Mouse (Mus musculus) C2C12 (cell line): Measurements from ENCODE around the gene Vps37d. TPM values are rescaled to one million over a fixed set of nuclear protein-coding genes. Genes with fewer than 3 reads are reported as not detected.

ENCODE experiments used
- H3K27me3 ChIP-seq: one replicate; pipeline ENCODE4 v1.6.1; 2011; ENCODE audit not compliant: control insufficient read depth, insufficient read depth, insufficient read length
- H3K36me3 ChIP-seq: one replicate; pipeline ENCODE4 v1.6.1; 2011; ENCODE audit not compliant: control insufficient read depth, insufficient read depth
- H3K4me3 ChIP-seq: one replicate; pipeline ENCODE4 v1.5.1; 2011; ENCODE audit warnings: mild to moderate bottlenecking, control low read depth; ENCODE audit not compliant: poor library complexity, insufficient read depth, severe bottlenecking
- H3K79me2 ChIP-seq: one replicate; pipeline ENCODE4 v1.6.1; 2011; ENCODE audit not compliant: control insufficient read depth, insufficient read depth
- H3K79me3 ChIP-seq: one replicate; pipeline ENCODE4 v1.6.1; 2011; ENCODE audit warnings: low read depth, control low read depth
- H3ac ChIP-seq: one replicate; pipeline ENCODE3; 2011; ENCODE audit warnings: low read depth; ENCODE audit not compliant: control insufficient read depth, insufficient read length
- CEBPB ChIP-seq: IDR thresholded peaks from one replicate; pipeline ENCODE4 v1.6.1; 2011; ENCODE audit warnings: low read depth, mild to moderate bottlenecking, control low read depth, moderate library complexity
- CTCF ChIP-seq: IDR thresholded peaks from one replicate; pipeline ENCODE4 v1.5.1; 2011; ENCODE audit not compliant: control insufficient read depth, insufficient read depth, insufficient read length
- FOSL1 ChIP-seq: IDR thresholded peaks from one replicate; pipeline ENCODE4 v1.8.0; 2011; ENCODE audit warnings: mild to moderate bottlenecking, low read length; ENCODE audit not compliant: poor library complexity, insufficient read depth, severe bottlenecking
- MAX ChIP-seq: IDR thresholded peaks from one replicate; pipeline ENCODE4 v1.6.1; 2011; ENCODE audit warnings: mild to moderate bottlenecking, control low read depth
- MYOD1 ChIP-seq: IDR thresholded peaks from one replicate; pipeline ENCODE4 v1.6.1; 2011; ENCODE audit warnings: low read depth; ENCODE audit not compliant: control insufficient read depth, insufficient read length
- MYOG ChIP-seq: IDR thresholded peaks from one replicate; pipeline ENCODE4 v1.6.1; 2011; ENCODE audit not compliant: control insufficient read depth, insufficient read length; ENCODE audit errors: extremely low read depth
- USF1 ChIP-seq: IDR thresholded peaks from one replicate; pipeline ENCODE4 v1.6.1; 2011; ENCODE audit warnings: low read depth, mild to moderate bottlenecking, control low read depth, moderate library complexity
- polyA plus RNA-seq: library from polyadenylated mRNA; unstranded; fragments of >200 nt; fragmentation: generic; extraction: Trizol; gene quantifications from one replicate; pipeline ENCODE4 v1.2.1, GENCODE M21; 2012; ENCODE audit warnings: missing spikeins

Vps37d gene
- polyA plus RNA-seq, 1 experiment, result 3.5 TPM

GRCm38 (mm10) chr5:135103999-135104660, 26.1 kb upstream of the Vps37d start:
- Histone ChIP-seq H3K4me3 (no peak overlapping the region), H3K27me3 (peaks cover 55% of the 10 kb centered on the region), H3ac (no peak overlapping the region), H3K36me3 (no peaks in the 10 kb centered on the region), H3K79me3 (no peaks in the 10 kb centered on the region), H3K79me2 (no peaks in the 10 kb centered on the region)
- TF ChIP-seq MYOG (no peak), MAX (no peak), CEBPB (no peak), FOSL1 (no peak), USF1 (no peak), CTCF (no peak), MYOD1 (no peak)

- H3K27me3 ChIP-seq, result peaks cover 45% of the 10 kb centered on the region
- no peak overlapping the region for H3ac ChIP-seq
- H3K4me3 ChIP-seq, result no peak overlapping the region
- H3K79me3 ChIP-seq, result no peaks in the 10 kb centered on the region
- no peaks in the 10 kb centered on the region for H3K36me3 ChIP-seq
- TF ChIP-seq CEBPB, result peak; percentile 13
- no peak for TF ChIP-seq USF1
- no peaks in the 10 kb centered on the region for H3K79me2 ChIP-seq
These were observed 22.9 kb upstream of the Vps37d start for GRCm38 (mm10) chr5:135100981-135101380.

GRCm38 (mm10) chr5:135089653-135090052, 11.6 kb upstream of the Vps37d start, which contains the start of gene Mlxipl:
Mlxipl (plus strand) TSS chr5:135089890.
- H3K4me3 ChIP-seq, result no peak within 1 kb of the TSS
- H3K79me2 ChIP-seq, result no peaks in the 10 kb centered on the region
- no peak for TF ChIP-seq CEBPB
- no peak for TF ChIP-seq CTCF
- no peak for TF ChIP-seq MYOD1
- TF ChIP-seq USF1, result no peak
- TF ChIP-seq FOSL1, result no peak
- TF ChIP-seq MAX, result no peak
- no peak for TF ChIP-seq MYOG
- H3K36me3 ChIP-seq, result no peaks in the 10 kb centered on the region
- no peak within 1 kb of the TSS for H3ac ChIP-seq
- H3K79me3 ChIP-seq, result no peaks in the 10 kb centered on the region
- H3K27me3 ChIP-seq, result peaks cover 83% of the 10 kb centered on the region

- Histone ChIP-seq H3K27me3 (peaks cover 78% of the 10 kb centered on the region), H3K4me3 (no peak overlapping the region), H3K36me3 (no peaks in the 10 kb centered on the region), H3K79me3 (no peaks in the 10 kb centered on the region), H3K79me2 (no peaks in the 10 kb centered on the region), H3ac (no peak overlapping the region)
- TF ChIP-seq MYOG (no peak), CTCF (no peak), CEBPB (no peak), MAX (no peak), USF1 (no peak), FOSL1 (no peak), MYOD1 (no peak)
These were observed 8.8 kb upstream of the Vps37d start for GRCm38 (mm10) chr5:135086871-135087270.

- Histone ChIP-seq H3K79me2 (no peaks in the 10 kb centered on the region), H3K4me3 (no peak overlapping the region), H3ac (no peak overlapping the region), H3K27me3 (peaks cover 34% of the 10 kb centered on the region), H3K36me3 (no peaks in the 10 kb centered on the region), H3K79me3 (no peaks in the 10 kb centered on the region)
- TF ChIP-seq MAX, result no peak
- no peak for TF ChIP-seq MYOG
- TF ChIP-seq CEBPB, result no peak
These were observed 2.5 kb upstream of the Vps37d start for GRCm38 (mm10) chr5:135080539-135080938.

- H3K79me3 ChIP-seq, result no peaks in the 10 kb centered on the region
- no peak overlapping the region for H3K4me3 ChIP-seq
- no peaks in the 10 kb centered on the region for H3K36me3 ChIP-seq
- H3K27me3 ChIP-seq, result peaks cover 30% of the 10 kb centered on the region
- no peak overlapping the region for H3ac ChIP-seq
- no peaks in the 10 kb centered on the region for H3K79me2 ChIP-seq
- TF ChIP-seq MYOG, result no peak
- no peak for TF ChIP-seq USF1
- TF ChIP-seq MAX, result no peak
- TF ChIP-seq FOSL1, result no peak
- TF ChIP-seq CEBPB, result no peak
- no peak for TF ChIP-seq CTCF
- no peak for TF ChIP-seq MYOD1
These were observed 1.5 kb upstream of the Vps37d start for GRCm38 (mm10) chr5:135079578-135079977.
